Mouse (Mus musculus): Measurements from ENCODE around the gene Spata45. TPM values are rescaled to one million over a fixed set of nuclear protein-coding genes. Genes with fewer than 3 reads are reported as not detected.
A peak's percentile ranks its signal among the peaks of the same experiment; 100 is the strongest.

Gene Spata45
- total RNA-seq, 1 experiment, result 4.6 TPM

DNA sequence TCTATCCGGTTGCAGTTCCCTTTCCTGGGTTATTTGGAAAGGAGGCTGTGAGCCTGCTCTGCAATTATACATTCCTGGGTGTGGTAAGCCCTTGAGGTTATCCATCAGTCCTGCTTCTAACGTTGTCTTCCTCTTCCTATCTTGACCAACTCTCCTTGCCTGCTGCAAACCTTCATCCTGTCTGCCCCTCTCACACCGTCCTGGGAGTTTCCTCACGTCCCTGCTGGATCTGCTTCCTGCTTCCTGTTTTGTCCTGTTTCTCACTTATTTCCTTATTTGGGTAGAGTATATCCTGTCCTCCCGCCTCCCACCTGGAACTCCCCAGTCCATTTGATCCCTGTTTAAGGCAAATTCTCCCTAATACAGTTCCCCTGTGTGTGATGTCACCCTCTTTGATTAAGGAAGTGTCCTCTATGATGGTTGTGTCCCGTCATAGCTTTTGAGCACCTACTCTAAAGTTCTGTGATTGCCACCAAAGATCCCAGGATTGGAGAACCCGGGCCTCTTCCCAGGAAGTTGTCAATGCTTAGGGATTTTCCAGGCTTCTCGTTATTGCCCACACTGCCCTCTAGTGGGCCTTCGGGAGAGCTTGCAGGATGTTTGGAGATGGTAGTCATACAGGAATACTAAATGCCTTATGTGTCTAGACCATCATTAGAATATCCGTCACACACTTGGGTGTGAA lies 38.9 kb downstream of the Spata45 start:
- H3K36me3 ChIP-seq (ENCODE audit: control insufficient read depth, insufficient read depth, low read length, poor library complexity, severe bottlenecking), result peaks cover 50% of the 10 kb centered on the region

DNA sequence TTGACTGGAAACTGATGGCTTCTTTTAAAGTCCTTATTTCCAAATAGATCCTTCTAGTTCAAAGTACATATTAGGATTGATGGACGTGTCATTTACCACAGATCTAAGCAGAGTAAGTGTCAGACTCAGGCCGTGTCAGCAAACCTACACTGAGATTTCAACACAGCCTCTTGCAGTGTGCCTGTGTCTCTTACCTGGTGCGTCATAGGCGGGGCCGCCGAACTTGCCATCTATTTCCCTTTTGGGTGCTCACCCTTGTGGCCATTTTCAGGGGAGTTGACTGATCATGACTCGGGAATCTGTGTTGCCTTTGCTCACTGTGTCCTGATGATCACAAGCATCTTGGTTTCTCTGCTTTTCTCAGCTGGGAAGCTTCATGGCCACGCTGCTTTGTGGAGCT lies 46.8 kb downstream of the Spata45 start:
- Histone ChIP-seq H3K4me3 (ENCODE audit: insufficient read depth in 1 of 2, low read depth in 1 of 2, low read length in 2 of 2, poor library complexity in 1 of 2, severe bottlenecking in 1 of 2) (no peak overlapping the region), H3K4me1 (ENCODE audit: control insufficient read depth in 2 of 2, insufficient read depth in 2 of 2, low read length in 2 of 2, poor library complexity in 1 of 2) (peaks cover 0 to 8% of the 10 kb centered on the region in 2 experiments; a peak in 2 of 4 replicates), H3K9ac (ENCODE audit: insufficient read depth, low read depth, low read length, poor library complexity, severe bottlenecking) (no peak overlapping the region), H3K27ac (ENCODE audit: insufficient read depth, low read depth, low read length, poor library complexity, severe bottlenecking) (peak overlapping the region; percentile 37; the same call in 1 of the 2 replicates), H3K36me3 (ENCODE audit: control insufficient read depth, insufficient read depth, low read length, poor library complexity, severe bottlenecking) (peaks cover 37% of the 10 kb centered on the region), H3K9me3 (ENCODE audit: control insufficient read depth, insufficient read depth, low read depth, low read length) (no peaks in the 10 kb centered on the region; the same call in 1 of the 2 replicates)
- DNase-seq (ENCODE audit: low read depth, low spot score), result no peak
- peak; percentile 23; the same call in 1 of the 2 replicates for TF ChIP-seq MAFK (IDR thresholded peaks at IDR 0.05; ENCODE audit: insufficient read depth, low read depth, low read length)
- no peak for TF ChIP-seq ZNF384 (IDR thresholded peaks at IDR 0.05; ENCODE audit: low read depth, low read length)
- in situ Hi-C loops (cut with MboI; ENCODE audit: low sequenced_read_pairs in 2 of 2, unreplicated experiment in 2 of 2), result loop anchor here in 1 of 2 experiments (25.0 kb wide), 1 partner anchor 204 kb away; no protein-coding TSS in a partner anchor

More for the DNA sequence above, 38.9 kb downstream of the Spata45 start:
- DNase-seq (ENCODE audit: low read depth, low spot score), result peak; percentile 52
- H3K27ac ChIP-seq (ENCODE audit: insufficient read depth, low read depth, low read length, poor library complexity, severe bottlenecking), result no peak overlapping the region
- TF ChIP-seq MAFK (IDR thresholded peaks at IDR 0.05; ENCODE audit: insufficient read depth, low read depth, low read length) (no peak), ZNF384 (IDR thresholded peaks at IDR 0.05; ENCODE audit: low read depth, low read length) (no peak), CHD2 (IDR thresholded peaks at IDR 0.05; ENCODE audit: low read depth, low read length) (no peak), HCFC1 (IDR thresholded peaks at IDR 0.05; ENCODE audit: borderline replicate concordance, insufficient read depth, low read length) (no peak), ZC3H11A (IDR thresholded peaks at IDR 0.05; ENCODE audit: borderline replicate concordance, low read depth, low read length) (no peak)
- H3K4me3 ChIP-seq (ENCODE audit: insufficient read depth in 1 of 2, low read depth in 1 of 2, low read length in 2 of 2, poor library complexity in 1 of 2, severe bottlenecking in 1 of 2), result no peak overlapping the region
- in situ Hi-C loops (cut with MboI; ENCODE audit: low sequenced_read_pairs in 2 of 2, unreplicated experiment in 2 of 2), result loop anchor here in 1 of 2 experiments (25.0 kb wide), 1 partner anchor 212 kb away; no protein-coding TSS in a partner anchor
- peaks cover 1% of the 10 kb centered on the region; the same call in 1 of the 2 replicates for H3K9me3 ChIP-seq (ENCODE audit: control insufficient read depth, insufficient read depth, low read depth, low read length)
- H3K9ac ChIP-seq (ENCODE audit: insufficient read depth, low read depth, low read length, poor library complexity, severe bottlenecking), result no peak overlapping the region
- H3K4me1 ChIP-seq (ENCODE audit: control insufficient read depth in 2 of 2, insufficient read depth in 2 of 2, low read length in 2 of 2, poor library complexity in 1 of 2), result no peaks in the 10 kb centered on the region

DNA sequence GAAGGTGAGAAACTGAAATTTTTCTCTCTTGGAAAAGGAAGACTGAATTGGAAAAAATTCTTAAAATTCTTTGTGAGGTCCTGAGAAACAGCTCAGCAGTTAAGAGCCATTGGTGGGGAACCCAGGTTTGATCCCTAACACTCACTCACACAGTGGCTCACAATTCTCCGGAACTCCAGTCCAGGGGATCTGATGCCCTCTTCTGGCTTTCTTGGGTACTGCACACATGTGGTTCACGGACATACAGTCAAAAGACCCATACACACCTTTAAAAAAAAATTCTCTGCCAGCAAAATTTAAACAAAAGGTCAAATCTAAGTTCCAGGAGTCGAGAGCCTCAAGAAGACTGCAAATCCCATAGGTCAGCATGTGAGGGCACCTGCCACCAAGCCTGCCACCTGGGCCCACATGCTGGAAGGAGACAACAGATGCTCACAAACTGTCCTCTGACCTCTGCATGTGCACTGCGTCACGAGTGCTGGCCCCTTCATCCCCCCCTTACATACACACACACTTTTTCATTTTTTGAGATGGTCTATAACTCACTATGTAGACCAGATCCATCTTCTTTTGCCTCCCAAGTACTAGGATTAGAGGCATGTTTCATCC lies 48.6 kb downstream of the Spata45 start:
- H3K9me3 ChIP-seq (ENCODE audit: control insufficient read depth, insufficient read depth, low read depth, low read length), result no peaks in the 10 kb centered on the region
- in situ Hi-C loops (cut with MboI; ENCODE audit: low sequenced_read_pairs in 2 of 2, unreplicated experiment in 2 of 2), result loop anchor here in 1 of 2 experiments (25.0 kb wide), 1 partner anchor 202 kb away; no protein-coding TSS in a partner anchor
- peaks cover 0 to 8% of the 10 kb centered on the region in 2 experiments; a peak in 2 of 4 replicates for H3K4me1 ChIP-seq (ENCODE audit: control insufficient read depth in 2 of 2, insufficient read depth in 2 of 2, low read length in 2 of 2, poor library complexity in 1 of 2)
- no peak overlapping the region for H3K27ac ChIP-seq (ENCODE audit: insufficient read depth, low read depth, low read length, poor library complexity, severe bottlenecking)
- H3K9ac ChIP-seq (ENCODE audit: insufficient read depth, low read depth, low read length, poor library complexity, severe bottlenecking), result no peak overlapping the region
- TF ChIP-seq ZNF384 (IDR thresholded peaks at IDR 0.05; ENCODE audit: low read depth, low read length) (no peak), CHD2 (IDR thresholded peaks at IDR 0.05; ENCODE audit: low read depth, low read length) (no peak), MAFK (IDR thresholded peaks at IDR 0.05; ENCODE audit: insufficient read depth, low read depth, low read length) (no peak), HCFC1 (IDR thresholded peaks at IDR 0.05; ENCODE audit: borderline replicate concordance, insufficient read depth, low read length) (no peak), ZC3H11A (IDR thresholded peaks at IDR 0.05; ENCODE audit: borderline replicate concordance, low read depth, low read length) (no peak)
- DNase-seq (ENCODE audit: low read depth, low spot score), result no peak
- no peak overlapping the region for H3K4me3 ChIP-seq (ENCODE audit: insufficient read depth in 1 of 2, low read depth in 1 of 2, low read length in 2 of 2, poor library complexity in 1 of 2, severe bottlenecking in 1 of 2)
- H3K36me3 ChIP-seq (ENCODE audit: control insufficient read depth, insufficient read depth, low read length, poor library complexity, severe bottlenecking), result peaks cover 32% of the 10 kb centered on the region

DNA sequence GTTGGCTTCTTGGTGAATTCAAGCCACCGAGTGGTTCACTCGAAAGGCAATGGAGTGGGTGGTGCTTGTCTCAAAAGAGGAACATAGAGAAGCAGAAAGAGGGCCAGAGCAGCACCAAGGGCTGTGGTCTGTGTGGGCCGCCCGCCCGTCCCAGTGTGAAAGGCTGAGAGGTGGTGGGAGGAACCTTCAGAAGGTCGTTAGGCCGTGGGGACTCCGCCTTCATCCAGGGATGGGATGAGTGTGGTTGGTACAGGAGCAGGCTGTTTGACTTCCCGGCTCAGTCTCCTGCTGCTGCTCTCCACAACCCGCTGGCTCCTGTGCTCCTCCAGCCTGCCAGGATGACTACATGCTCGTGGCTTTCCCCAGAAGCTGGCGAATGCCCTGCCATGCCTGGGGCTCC lies 49.2 kb downstream of the Spata45 start:
- no peaks in the 10 kb centered on the region for H3K9me3 ChIP-seq (ENCODE audit: control insufficient read depth, insufficient read depth, low read depth, low read length)
- H3K27ac ChIP-seq (ENCODE audit: insufficient read depth, low read depth, low read length, poor library complexity, severe bottlenecking), result no peak overlapping the region
- H3K4me1 ChIP-seq (ENCODE audit: control insufficient read depth in 2 of 2, insufficient read depth in 2 of 2, low read length in 2 of 2, poor library complexity in 1 of 2), result peaks cover 0 to 8% of the 10 kb centered on the region in 2 experiments; a peak in 2 of 4 replicates
- in situ Hi-C loops (cut with MboI; ENCODE audit: low sequenced_read_pairs in 2 of 2, unreplicated experiment in 2 of 2), result loop anchor here in 1 of 2 experiments (25.0 kb wide), 1 partner anchor 202 kb away; no protein-coding TSS in a partner anchor
- H3K9ac ChIP-seq (ENCODE audit: insufficient read depth, low read depth, low read length, poor library complexity, severe bottlenecking), result no peak overlapping the region
- H3K4me3 ChIP-seq (ENCODE audit: insufficient read depth in 1 of 2, low read depth in 1 of 2, low read length in 2 of 2, poor library complexity in 1 of 2, severe bottlenecking in 1 of 2), result no peak overlapping the region
- peaks cover 28% of the 10 kb centered on the region for H3K36me3 ChIP-seq (ENCODE audit: control insufficient read depth, insufficient read depth, low read length, poor library complexity, severe bottlenecking)
- DNase-seq (ENCODE audit: low read depth, low spot score), result no peak
- no peak for TF ChIP-seq MAFK (IDR thresholded peaks at IDR 0.05; ENCODE audit: insufficient read depth, low read depth, low read length)
- no peak for TF ChIP-seq ZNF384 (IDR thresholded peaks at IDR 0.05; ENCODE audit: low read depth, low read length)
- TF ChIP-seq CHD2 (IDR thresholded peaks at IDR 0.05; ENCODE audit: low read depth, low read length), result no peak
- no peak for TF ChIP-seq HCFC1 (IDR thresholded peaks at IDR 0.05; ENCODE audit: borderline replicate concordance, insufficient read depth, low read length)
- TF ChIP-seq ZC3H11A (IDR thresholded peaks at IDR 0.05; ENCODE audit: borderline replicate concordance, low read depth, low read length), result no peak
